Mouse (Mus musculus) stomach, embryonic 16.5 days (tissue): Measurements from ENCODE around the gene Rbm45. TPM values are rescaled to one million over a fixed set of nuclear protein-coding genes. Genes with fewer than 3 reads are reported as not detected.

ENCODE experiments used
- ATAC-seq: fragments of 200-750 bp; cut with Nextera tagmentation; 2 replicates; pipeline ENCODE4 v1.8.0; 2017; ENCODE audit warnings: moderate number of reproducible peaks, moderate TSS enrichment; ENCODE audit not compliant: insufficient read depth, low FRiP score
- H3K27ac ChIP-seq: fragments of 300-500 bp; sonication (generic); 2 replicates; pipeline ENCODE4 v1.5.1; 2014; ENCODE audit warnings: low read length
- H3K27me3 ChIP-seq: fragments of 300-500 bp; sonication (generic); 2 replicates; pipeline ENCODE4 v1.6.1; 2014; ENCODE audit warnings: low read length, control low read depth, mixed read lengths; ENCODE audit not compliant: control insufficient read depth, insufficient read depth
- H3K36me3 ChIP-seq: fragments of 300-500 bp; sonication (generic); 2 replicates; pipeline ENCODE4 v1.6.1; 2014; ENCODE audit warnings: low read length; ENCODE audit not compliant: control insufficient read depth, insufficient read depth
- H3K4me1 ChIP-seq: fragments of 300-500 bp; sonication (generic); 2 replicates; pipeline ENCODE4 v1.6.1; 2014; ENCODE audit warnings: low read length, control low read depth, mixed read lengths; ENCODE audit not compliant: control insufficient read depth, insufficient read depth
- H3K4me2 ChIP-seq: fragments of 300-500 bp; sonication (generic); 2 replicates; pipeline ENCODE4 v1.6.1; 2014; ENCODE audit warnings: low read depth, low read length, mixed read lengths
- H3K4me3 ChIP-seq: fragments of 300-500 bp; sonication (generic); replicated peaks from 2 replicates; pipeline ENCODE4 v1.5.1; 2014; ENCODE audit warnings: mild to moderate bottlenecking, low read length
- H3K9ac ChIP-seq: fragments of 300-500 bp; sonication (generic); 2 replicates; pipeline ENCODE4 v1.6.1; 2014; ENCODE audit warnings: low read length
- H3K9me3 ChIP-seq: fragments of 300-500 bp; sonication (generic); replicated peaks from 2 replicates; pipeline ENCODE4 v1.6.1; 2016; ENCODE audit warnings: low read length, control low read depth; ENCODE audit not compliant: control insufficient read depth
- WGBS: fragments of 180-500 bp; shearing (Covaris S2); extraction: QIAGEN DNeasy Blood & Tissue Kit; methylation state at CpG from one replicate; pipeline ENCODE4 v1.1.7; 2014; 5-methylcytosine and 5-hydroxymethylcytosine counted together
- polyA plus RNA-seq: library from polyadenylated mRNA; unstranded; fragments of >200 nt; fragmentation: Nextera tagmentation; extraction: Ambion mirVana; gene quantifications from 2 replicates; pipeline ENCODE4 v1.2.1, GENCODE M21; 2015

Rbm45 gene
- polyA plus RNA-seq, 1 experiment from 2014 or later: 11.6 TPM

GRCm38 (mm10) chr2:76409526-76409925 lies 39.7 kb downstream of the Rbm45 start:
- 58% methylated on average over 1 of the region's 1 CpGs for WGBS
- no peak overlapping the region for H3K9ac ChIP-seq
- H3K27me3 ChIP-seq: no peaks in the 10 kb centered on the region
- ATAC-seq: no peak
- H3K4me3 ChIP-seq: no peak overlapping the region
- no peaks in the 10 kb centered on the region for H3K9me3 ChIP-seq
- H3K36me3 ChIP-seq: no peaks in the 10 kb centered on the region
- no peaks in the 10 kb centered on the region for H3K4me1 ChIP-seq
- H3K27ac ChIP-seq: no peak overlapping the region
- no peak overlapping the region for H3K4me2 ChIP-seq

DNA sequence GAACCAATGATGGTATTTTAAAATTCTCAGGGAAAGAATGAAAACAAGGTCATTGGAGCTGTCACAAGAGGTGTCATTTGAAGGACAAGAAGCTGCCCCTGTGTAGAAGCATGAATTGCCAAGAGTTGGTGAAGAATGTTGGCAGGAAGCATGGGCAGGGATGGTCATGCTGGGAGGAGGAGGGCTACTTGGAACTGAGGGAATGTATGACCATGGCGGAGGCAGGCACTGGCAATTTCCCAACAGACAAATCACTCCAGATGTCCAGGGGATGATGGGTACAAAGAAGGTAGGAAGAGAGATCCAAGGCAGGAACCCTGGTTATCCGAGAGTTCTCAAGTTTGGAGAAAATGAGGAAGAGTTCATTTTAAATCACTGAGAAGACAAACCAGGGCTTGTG lies 40.2 kb downstream of the Rbm45 start:
- Histone ChIP-seq H3K4me1 (no peaks in the 10 kb centered on the region), H3K4me2 (no peak overlapping the region), H3K9ac (no peak overlapping the region), H3K4me3 (no peak overlapping the region), H3K9me3 (no peaks in the 10 kb centered on the region), H3K27ac (no peak overlapping the region), H3K36me3 (no peaks in the 10 kb centered on the region), H3K27me3 (no peaks in the 10 kb centered on the region)
- 93% methylated on average over 2 of the region's 2 CpGs for whole genome bisulfite sequencing
- ATAC-seq: no peak

DNA sequence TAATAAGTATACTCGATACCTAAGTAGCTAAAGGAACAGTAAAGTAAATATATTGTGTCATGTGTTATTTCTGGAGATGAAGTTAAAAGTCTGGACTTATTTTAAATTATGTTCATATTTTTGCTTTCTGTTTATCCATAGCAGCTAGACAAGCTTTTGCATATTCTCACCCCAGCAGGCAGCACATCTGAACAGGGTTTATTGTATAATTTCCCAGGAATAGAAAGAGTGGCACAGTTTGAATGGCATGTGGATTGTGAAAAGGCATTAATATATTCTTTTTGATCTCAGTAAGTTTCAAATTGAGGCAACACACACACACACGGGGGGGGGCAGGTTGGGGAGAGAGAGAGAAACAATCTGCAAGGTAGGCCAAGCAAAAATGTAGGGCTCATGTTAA lies 43.1 kb downstream of the Rbm45 start:
- no peak overlapping the region for H3K27ac ChIP-seq
- H3K36me3 ChIP-seq: no peaks in the 10 kb centered on the region
- H3K4me3 ChIP-seq: no peak overlapping the region
- H3K4me1 ChIP-seq: no peaks in the 10 kb centered on the region
- H3K9me3 ChIP-seq: no peaks in the 10 kb centered on the region
- no peak overlapping the region for H3K4me2 ChIP-seq
- 61% methylated on average over 2 of the region's 2 CpGs for WGBS
- H3K9ac ChIP-seq: no peak overlapping the region
- ATAC-seq: no peak
- no peaks in the 10 kb centered on the region for H3K27me3 ChIP-seq

DNA sequence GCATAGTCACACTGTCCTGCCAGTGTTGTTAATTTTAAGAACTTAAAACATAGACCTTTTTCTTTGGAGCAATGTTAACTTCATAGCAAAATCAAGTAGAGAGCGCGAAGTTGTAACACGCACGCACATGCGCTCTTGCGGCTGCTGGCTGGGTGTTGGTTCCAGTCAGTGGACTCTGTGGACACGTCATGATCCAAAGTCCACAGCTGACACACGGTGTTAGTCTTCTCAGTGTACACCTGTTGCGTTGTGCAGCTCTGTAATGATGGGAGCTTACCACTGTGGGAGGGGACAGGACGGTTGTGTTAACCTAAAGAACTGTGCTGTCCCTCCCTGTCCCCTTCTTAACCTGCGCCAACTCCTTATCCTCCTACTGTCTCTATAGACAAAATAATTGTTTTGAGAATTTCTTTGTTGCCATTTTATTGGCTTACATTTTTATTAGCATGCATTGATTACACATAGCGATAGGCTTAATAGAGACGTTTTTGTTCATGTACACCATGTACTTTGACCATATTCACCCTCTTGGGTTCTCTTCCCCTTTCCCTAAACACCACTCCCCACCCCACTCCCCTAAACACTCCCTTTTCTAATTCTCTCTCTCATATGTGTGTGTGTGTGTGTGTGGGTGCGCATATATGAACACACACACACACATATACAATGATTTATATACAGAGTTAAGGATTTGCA lies 47.8 kb downstream of the Rbm45 start:
- H3K36me3 ChIP-seq: no peaks in the 10 kb centered on the region
- WGBS: 86% methylated on average over 14 of the region's 14 CpGs
- peak; percentile 60; the same call in 1 of the 2 replicates for ATAC-seq
- no peaks in the 10 kb centered on the region for H3K4me1 ChIP-seq
- no peak overlapping the region for H3K9ac ChIP-seq
- no peak overlapping the region for H3K4me3 ChIP-seq
- no peaks in the 10 kb centered on the region for H3K27me3 ChIP-seq
- H3K4me2 ChIP-seq: no peak overlapping the region
- H3K9me3 ChIP-seq: no peaks in the 10 kb centered on the region
- H3K27ac ChIP-seq: no peak overlapping the region

- Histone ChIP-seq H3K4me2 (no peak overlapping the region), H3K9ac (no peak overlapping the region), H3K4me1 (no peaks in the 10 kb centered on the region), H3K4me3 (no peak overlapping the region), H3K9me3 (no peaks in the 10 kb centered on the region), H3K27me3 (no peaks in the 10 kb centered on the region), H3K27ac (no peak overlapping the region), H3K36me3 (no peaks in the 10 kb centered on the region)
- ATAC-seq: no peak
- WGBS: 81% methylated on average over 3 of the region's 3 CpGs
Observed at GRCm38 (mm10) chr2:76418142-76418518, 48.3 kb downstream of the Rbm45 start.

DNA sequence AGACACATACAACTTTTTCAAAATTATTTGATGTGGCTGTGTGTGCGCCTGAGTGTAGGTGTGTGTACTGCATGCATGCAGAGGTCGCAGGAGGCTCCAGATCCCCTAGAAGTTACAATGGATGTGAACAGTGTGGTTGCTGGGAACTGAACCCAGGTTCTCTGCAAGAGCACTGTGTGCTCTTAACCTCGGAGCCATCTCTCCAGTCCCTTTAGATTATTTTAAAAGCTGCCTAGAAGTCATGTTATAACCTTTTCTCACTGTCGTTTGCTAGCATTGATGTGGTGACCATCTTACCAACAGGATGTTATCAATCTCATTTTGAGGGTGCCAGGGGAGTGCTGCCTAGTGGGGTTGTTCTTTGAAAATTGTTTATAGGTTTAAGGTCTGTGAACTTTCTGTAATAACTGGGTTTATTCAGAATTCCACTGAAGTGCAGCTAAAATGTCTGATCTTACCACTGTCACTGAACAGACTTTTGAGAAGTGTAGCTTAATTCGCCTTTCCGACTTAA lies 51.7 kb downstream of the Rbm45 start:
- no peak for ATAC-seq
- Histone ChIP-seq H3K4me1 (no peaks in the 10 kb centered on the region), H3K4me2 (no peak overlapping the region), H3K27me3 (no peaks in the 10 kb centered on the region), H3K36me3 (no peaks in the 10 kb centered on the region), H3K9ac (no peak overlapping the region), H3K4me3 (no peak overlapping the region), H3K9me3 (no peaks in the 10 kb centered on the region), H3K27ac (no peak overlapping the region)
- WGBS: 70% methylated on average over 6 of the region's 6 CpGs

DNA sequence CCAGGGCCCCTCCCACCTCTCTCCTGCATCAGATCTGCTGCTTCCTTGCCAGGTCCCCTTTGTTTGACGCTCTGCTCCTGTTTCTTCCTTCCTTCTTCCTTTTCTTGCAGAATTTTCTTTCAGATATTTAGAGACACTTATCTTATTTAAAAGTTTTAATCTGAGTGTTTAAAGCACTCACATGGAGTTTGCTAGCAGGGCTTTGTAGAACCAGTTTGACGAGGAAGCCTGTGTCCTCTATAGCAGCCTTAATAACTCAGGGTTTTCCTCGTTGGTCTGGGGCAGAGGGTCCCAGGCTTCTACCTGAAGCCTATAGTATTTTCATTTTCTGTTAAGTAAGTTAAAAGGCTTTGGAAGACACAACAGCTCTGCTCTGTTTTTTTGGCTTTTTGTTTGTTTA lies 57.0 kb downstream of the Rbm45 start:
- no peaks in the 10 kb centered on the region for H3K27me3 ChIP-seq
- H3K4me3 ChIP-seq: no peak overlapping the region
- no peak for ATAC-seq
- H3K27ac ChIP-seq: no peak overlapping the region
- peaks cover 4% of the 10 kb centered on the region for H3K4me1 ChIP-seq
- no peak overlapping the region for H3K4me2 ChIP-seq
- no peaks in the 10 kb centered on the region for H3K36me3 ChIP-seq
- no peak overlapping the region for H3K9ac ChIP-seq
- WGBS: 50% methylated on average over 3 of the region's 3 CpGs
- H3K9me3 ChIP-seq: no peaks in the 10 kb centered on the region

GRCm38 (mm10) chr2:76429318-76429717 lies 59.5 kb downstream of the Rbm45 start:
- H3K9ac ChIP-seq: no peak overlapping the region
- ATAC-seq: no peak
- no peaks in the 10 kb centered on the region for H3K36me3 ChIP-seq
- no peaks in the 10 kb centered on the region for H3K9me3 ChIP-seq
- H3K27ac ChIP-seq: no peak overlapping the region
- H3K4me3 ChIP-seq: no peak overlapping the region
- H3K4me2 ChIP-seq: no peak overlapping the region
- H3K27me3 ChIP-seq: no peaks in the 10 kb centered on the region
- H3K4me1 ChIP-seq: peaks cover 4% of the 10 kb centered on the region
- 70% methylated on average over 3 of the region's 3 CpGs for WGBS

DNA sequence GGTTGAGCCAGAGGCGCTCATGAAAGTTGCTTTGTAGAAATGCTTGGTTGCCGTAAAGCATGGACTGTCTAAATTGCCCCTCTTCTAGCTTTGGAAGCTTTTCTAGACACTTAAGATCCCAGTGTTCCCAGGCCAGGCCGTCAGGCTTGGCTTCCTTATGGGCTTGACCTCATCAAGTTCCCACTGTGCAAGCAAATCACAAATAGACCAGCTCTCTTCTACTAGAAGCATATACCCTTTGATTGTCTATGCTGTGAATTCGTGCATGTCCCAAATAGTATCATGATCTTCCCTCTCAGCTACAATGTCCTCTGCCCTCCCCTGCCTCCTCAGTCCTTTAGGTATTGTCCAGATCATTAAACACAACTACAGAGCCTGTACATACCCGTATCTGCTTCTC lies 60.1 kb downstream of the Rbm45 start:
- Histone ChIP-seq H3K27ac (no peak overlapping the region), H3K36me3 (no peaks in the 10 kb centered on the region), H3K4me1 (peaks cover 4% of the 10 kb centered on the region), H3K4me3 (no peak overlapping the region), H3K9ac (no peak overlapping the region), H3K27me3 (no peaks in the 10 kb centered on the region), H3K9me3 (no peaks in the 10 kb centered on the region), H3K4me2 (no peak overlapping the region)
- 83% methylated on average over 5 of the region's 5 CpGs for WGBS
- no peak for ATAC-seq
